Mouse (Mus musculus) R1 (cell line): Measurements from ENCODE around the gene Ghr.
A peak's percentile ranks its signal among the peaks of the same experiment; 100 is the strongest.

Source experiments
- DNase-seq: peaks from one replicate; pipeline ENCODE4 v3.0.0-alpha.2; 2018; ENCODE audit warnings: low read depth, low spot score

Ghr gene

GRCm38 (mm10) chr15:3388485-3388884 is 194.8 kb downstream of the Ghr start:
- DNase-seq: no peak

GRCm38 (mm10) chr15:3383788-3384187 is 199.5 kb downstream of the Ghr start:
- DNase-seq: no peak

GRCm38 (mm10) chr15:3381413-3381812 is 201.9 kb downstream of the Ghr start:
- no peak for DNase-seq

- no peak for DNase-seq
These were observed 214.9 kb downstream of the Ghr start for GRCm38 (mm10) chr15:3368261-3368832.

- DNase-seq: peak; percentile 14
These were observed 227.1 kb downstream of the Ghr start for GRCm38 (mm10) chr15:3356073-3356766.

GRCm38 (mm10) chr15:3353696-3354095 is 229.6 kb downstream of the Ghr start:
- DNase-seq: no peak

GRCm38 (mm10) chr15:3349306-3350064 is 233.8 kb downstream of the Ghr start:
- DNase-seq: no peak

GRCm38 (mm10) chr15:3346682-3347081 is 236.6 kb downstream of the Ghr start:
- no peak for DNase-seq

GRCm38 (mm10) chr15:3344555-3344954 is 238.7 kb downstream of the Ghr start:
- no peak for DNase-seq

- no peak for DNase-seq
These were observed 241.3 kb downstream of the Ghr start for GRCm38 (mm10) chr15:3341806-3342582.

GRCm38 (mm10) chr15:3339847-3340246 is 243.4 kb downstream of the Ghr start:
- no peak for DNase-seq

GRCm38 (mm10) chr15:3332517-3332916 is 250.8 kb downstream of the Ghr start:
- no peak for DNase-seq

- no peak for DNase-seq
These were observed 251.5 kb downstream of the Ghr start for GRCm38 (mm10) chr15:3331813-3332212.

GRCm38 (mm10) chr15:3330291-3330690 is 253.0 kb downstream of the Ghr start:
- DNase-seq: peak; percentile 3

- DNase-seq: no peak
These were observed 260.3 kb downstream of the Ghr start for GRCm38 (mm10) chr15:3323041-3323440.

- peak; percentile 76 for DNase-seq
These were observed 263.4 kb downstream of the Ghr start for GRCm38 (mm10) chr15:3319929-3320328.

GRCm38 (mm10) chr15:3316617-3317016 is 266.7 kb downstream of the Ghr start:
- no peak for DNase-seq

GRCm38 (mm10) chr15:3312937-3313336 is 270.4 kb downstream of the Ghr start:
- DNase-seq: no peak

- DNase-seq: no peak
These were observed 273.4 kb downstream of the Ghr start for GRCm38 (mm10) chr15:3309856-3310255.

GRCm38 (mm10) chr15:3303426-3303825 is 279.9 kb downstream of the Ghr start, which contains the start of gene Ccdc152:
Gene Ccdc152, minus strand, starts transcription at chr15:3303526.
- DNase-seq: peak; percentile 4

- DNase-seq: no peak
These were observed 282.8 kb downstream of the Ghr start for GRCm38 (mm10) chr15:3300361-3301100.
